Mouse (Mus musculus) MEL-GATA-1-ER (cell line): ENCODE measurements around the gene Rab42.
"Not testable (repeated sequence)": the region's sequence is repeated elsewhere in the genome, so short reads cannot be mapped to it uniquely, and the experiment has no call there.

Source experiments
- DNase-seq: peaks from one replicate; pipeline ENCODE4 v3.0.0-alpha.2; 2012; ENCODE audit warnings: low read depth; ENCODE audit errors: extremely low read depth

The Rab42 gene

GRCm38 (mm10) chr4:132311801-132312200 lies 8.6 kb upstream of the Rab42 start:
- no peak for DNase-seq

- DNase-seq: peak; percentile 26
Observed at GRCm38 (mm10) chr4:132311209-132311608, 8.0 kb upstream of the Rab42 start.

GRCm38 (mm10) chr4:132309849-132310472 lies 6.8 kb upstream of the Rab42 start:
- DNase-seq: peak; percentile 66

DNA sequence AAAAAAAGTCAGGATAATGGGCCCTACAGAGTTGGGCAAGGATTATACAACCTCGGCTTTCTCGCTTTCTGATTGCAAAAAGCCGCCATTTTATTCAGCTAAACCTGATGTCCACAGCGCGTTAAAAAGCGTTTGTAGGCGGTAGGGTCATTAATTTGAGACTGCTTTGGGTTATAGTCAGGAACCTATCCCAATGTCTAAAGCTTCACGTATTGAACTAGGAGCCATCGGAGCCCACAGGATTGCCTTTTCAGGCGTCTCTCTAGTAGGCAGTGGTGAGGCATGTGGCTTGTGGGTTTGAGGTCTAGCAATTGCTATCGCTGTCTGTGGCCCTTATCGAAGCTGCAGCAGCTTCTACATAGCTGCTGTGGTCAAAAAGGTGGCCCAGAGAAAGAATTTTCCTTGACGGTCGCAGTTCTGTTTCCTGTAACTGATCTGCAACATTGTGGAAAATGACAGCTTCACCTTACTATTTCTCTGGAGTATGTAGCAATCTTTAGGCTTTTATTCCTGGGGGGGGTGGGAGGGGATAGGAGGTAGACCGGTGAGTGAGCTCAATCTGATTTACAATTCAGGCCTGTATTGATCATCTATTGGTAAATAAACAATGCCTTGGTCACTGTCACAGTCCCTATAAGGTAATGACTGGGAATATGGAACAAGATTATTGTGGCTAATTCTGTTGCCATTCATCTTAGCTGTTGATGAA lies 6.1 kb upstream of the Rab42 start:
- peak; percentile 61 for DNase-seq

- DNase-seq: peak; percentile 88
Observed at GRCm38 (mm10) chr4:132308437-132309139, 5.4 kb upstream of the Rab42 start.

DNA sequence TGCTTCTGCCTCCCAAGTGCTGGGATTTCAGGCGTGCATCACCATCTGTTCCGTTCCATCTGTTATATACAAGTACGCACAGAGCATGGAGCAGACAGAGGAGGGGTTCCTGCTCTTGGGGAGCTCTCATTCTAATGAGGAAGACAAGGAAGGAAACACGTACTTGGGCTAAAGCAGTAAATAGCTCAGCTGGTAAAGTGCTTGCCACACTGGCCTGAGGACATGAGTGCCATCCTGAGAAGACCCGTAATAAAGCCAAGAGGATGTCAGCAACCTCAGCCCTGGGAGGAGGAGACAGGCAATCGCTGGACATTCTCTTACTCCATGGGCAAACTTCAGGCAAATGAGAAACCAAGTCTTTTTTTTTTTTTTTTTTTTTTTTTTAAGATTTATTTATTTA lies 2.8 kb upstream of the Rab42 start:
- no peak for DNase-seq

DNA sequence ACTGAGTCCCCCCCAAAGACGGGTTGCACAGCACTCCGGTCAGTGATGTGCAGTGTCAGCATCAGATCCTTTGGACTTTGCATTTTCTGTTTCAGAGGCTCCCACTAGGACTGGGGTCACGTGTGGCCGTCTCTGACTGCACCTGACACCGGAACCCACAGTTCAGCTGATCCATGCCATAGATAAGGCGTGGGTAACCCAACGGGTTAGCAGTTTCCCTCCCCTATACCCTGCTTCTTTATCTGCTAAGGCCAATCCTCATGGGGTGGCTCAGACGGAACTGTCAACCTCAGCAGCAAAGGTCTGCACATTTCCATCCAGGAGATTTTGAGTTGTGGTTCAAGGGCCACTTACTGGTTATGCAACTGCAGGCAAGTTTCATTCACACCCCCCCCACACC lies 2.1 kb upstream of the Rab42 start:
- DNase-seq: no peak

DNA sequence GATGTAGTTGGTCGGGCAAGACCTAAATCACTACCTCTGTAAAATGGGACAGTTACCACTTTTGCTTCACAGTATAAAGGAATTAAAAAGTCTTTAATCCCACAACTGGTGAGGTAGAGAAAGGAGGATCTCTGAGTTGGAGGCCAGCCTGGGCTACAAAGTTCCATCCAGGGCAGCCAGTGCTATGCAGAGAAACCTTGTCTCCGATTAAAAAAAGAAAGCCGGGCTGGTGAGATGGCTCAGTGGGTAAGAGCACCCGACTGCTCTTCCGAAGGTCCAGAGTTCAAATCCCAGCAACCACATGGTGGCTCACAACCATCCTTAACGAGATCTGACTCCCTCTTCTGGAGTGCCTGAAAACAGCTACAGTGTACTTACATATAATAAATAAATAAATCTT lies 299 bp upstream of the Rab42 start:
- DNase-seq: not testable (repeated sequence)

DNA sequence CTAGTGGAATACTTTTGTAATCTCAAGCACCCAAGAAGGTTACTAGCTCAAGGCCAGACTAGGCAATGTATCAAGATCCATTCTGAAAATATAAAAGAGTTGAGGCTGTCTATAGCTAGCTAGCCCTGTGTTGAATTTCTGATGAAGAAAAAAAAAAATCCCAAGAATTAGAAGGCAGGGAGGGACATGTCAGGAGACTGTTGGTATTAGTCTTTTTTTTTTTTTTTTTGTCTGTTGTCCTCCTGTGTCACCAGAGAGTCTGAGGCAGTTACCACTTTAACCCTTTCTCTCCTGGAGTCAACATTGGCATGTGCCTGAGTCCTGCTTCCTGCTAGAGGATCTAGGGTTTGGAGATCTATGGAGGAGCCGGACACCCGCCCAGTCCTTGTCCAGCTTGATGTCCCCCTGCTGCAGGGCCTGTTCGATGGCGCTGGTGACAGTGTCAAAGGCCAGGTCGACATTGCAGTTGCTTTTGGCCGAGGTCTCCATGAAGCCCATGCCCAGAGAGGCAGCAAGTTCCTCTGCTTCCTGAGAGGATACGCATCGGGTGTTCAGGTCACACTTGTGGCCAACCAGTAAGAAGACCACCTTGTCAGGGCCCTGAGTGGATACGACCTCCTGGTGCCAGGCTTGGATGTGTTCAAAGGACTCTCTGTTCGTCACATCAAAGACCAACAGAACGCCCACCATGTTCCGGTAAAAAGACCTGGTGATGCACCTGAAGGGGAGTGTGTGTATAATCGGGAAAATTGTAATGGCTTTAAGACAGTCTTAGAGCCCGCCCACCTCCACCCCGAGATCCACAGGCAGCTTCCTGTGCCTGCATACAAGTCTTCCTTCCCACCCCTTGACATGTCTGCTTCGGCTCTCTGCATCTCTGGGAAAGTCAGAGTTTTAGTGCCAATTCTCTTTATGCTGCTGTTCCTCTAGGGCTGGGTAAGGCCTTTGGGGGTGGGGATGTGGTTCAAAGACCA lies 933 bp downstream of the Rab42 start:
- DNase-seq: no peak

DNA sequence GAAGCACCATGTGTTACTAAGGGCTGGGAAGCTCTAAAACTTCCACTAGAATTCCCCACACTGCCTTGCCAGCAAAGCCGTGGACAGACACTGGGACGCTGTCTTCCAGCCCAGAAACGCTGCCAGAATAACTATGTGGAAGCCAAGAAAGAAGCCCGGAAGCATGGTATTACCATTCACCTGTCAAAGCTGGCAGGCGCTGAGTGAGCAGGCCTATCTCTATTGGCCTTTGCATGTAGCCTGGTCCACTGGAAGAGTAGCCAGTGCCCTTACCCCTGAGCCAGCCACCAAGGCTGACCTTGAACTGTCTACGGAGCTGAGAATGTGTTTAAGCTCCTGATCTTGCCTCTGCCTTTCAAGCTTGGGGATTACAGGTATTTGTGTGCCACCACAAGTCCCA lies 1.7 kb downstream of the Rab42 start:
- DNase-seq: no peak

- no peak for DNase-seq
Observed at GRCm38 (mm10) chr4:132299849-132300248, 3.3 kb downstream of the Rab42 start.

DNA sequence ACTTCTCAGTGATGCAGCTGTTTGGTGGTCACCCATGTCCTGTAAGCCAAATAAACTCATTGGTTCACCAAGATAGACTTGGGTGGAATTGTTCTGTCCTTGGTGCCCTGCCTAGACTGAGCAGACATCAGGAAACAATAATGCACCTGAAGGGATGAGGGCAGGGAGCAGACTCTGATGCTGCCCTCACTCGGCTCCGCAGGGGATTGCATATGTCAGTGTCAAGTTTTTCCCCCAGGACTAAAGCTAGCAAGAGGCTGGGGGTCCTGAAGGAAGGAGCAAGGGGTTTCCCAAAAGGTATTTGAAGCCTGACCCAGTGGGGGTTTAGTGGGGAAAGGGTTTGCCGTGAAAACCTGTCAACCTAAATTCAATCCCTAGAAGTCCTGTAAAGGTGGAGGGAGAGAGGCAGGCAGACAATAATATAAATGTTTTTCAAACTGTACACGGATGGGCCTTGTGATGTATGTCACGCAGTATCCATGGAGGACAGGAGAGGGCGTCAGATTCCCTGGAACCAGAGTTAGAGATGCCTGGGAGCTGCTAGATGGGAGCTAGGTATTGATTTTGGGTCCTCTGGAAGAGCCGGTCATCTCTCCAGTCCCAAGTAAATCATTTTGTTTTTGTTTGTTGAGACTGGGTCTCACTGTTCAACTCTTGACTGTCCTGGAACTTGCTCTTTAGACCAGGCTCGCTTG lies 7.3 kb downstream of the Rab42 start:
- no peak for DNase-seq

- DNase-seq: no peak
Observed at GRCm38 (mm10) chr4:132293682-132294240, 9.4 kb downstream of the Rab42 start.

- no peak for DNase-seq
Observed at GRCm38 (mm10) chr4:132292988-132293387, 10.2 kb downstream of the Rab42 start.

DNA sequence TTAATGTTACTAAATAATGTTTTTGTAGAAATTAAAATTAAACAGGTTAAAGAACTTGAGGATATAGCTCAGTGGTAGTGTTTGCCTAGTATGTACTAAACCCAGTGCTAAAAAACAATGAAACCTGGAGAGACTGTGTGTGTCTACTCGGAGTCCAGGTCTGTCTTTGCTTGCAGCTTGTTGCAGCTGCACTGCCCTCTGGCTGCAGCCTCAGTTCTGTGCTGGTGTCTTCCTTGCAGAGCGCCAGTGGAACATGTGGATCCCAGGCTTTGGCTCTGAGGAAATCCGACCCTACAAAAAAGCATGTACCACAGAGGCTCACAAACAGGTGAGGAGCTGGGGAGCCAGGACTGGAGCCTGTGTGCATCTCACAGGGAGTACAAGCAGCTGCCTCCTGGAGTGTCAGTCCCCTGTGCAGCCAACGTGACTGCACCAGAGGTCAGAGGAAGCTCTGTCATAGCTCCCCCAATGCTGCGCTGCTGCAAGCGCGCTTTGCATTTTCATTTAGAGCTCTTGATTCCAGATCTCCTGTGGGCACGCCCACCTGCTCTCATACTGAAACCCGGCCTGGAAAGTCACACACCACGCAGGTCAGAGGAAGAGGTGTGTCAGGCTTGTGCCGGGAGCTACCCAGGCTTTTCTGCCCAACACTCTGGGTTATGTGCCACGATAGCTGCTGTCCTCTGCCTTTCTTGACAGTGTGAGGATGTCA lies 11.4 kb downstream of the Rab42 start:
- DNase-seq: no peak

GRCm38 (mm10) chr4:132291056-132291455 lies 12.1 kb downstream of the Rab42 start:
- no peak for DNase-seq

DNA sequence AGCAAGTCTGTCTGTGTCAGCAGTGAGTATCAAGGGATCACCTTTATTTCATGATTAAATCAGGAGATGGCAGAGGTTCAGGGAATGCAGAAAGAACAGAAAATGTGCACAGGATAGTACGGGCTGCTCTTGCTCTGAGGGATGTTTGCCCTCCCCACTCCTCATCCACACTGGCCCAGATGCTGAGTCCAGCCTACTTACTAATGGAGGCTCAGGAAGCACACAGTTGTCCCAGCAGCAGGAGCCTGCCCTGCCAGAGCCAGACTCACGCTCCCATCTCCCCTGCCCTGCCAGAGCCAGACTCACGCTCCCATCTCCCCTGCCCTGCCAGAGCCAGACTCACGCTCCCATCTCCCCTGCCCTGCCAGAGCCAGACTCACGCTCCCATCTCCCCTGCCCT lies 14.3 kb downstream of the Rab42 start:
- not testable (repeated sequence) for DNase-seq

DNA sequence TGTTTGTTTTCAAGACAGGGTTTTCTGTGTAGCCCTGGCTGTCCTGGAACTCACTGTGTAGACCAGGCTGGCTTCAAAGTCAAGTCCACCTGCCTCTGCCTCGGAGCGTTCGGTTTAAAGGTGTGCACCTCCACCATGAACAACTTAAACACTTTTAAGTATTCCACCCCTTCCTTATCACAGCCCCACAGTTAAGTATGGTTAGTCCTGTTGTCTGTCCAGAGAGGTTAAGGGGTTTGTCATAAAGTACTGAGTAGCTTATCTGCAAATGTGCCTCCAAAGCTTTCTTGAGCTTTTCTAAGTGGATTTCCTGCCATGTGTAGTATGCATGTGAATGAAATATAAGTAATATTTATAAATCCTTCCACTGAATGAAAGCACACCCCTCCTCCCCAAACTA lies 27.2 kb downstream of the Rab42 start:
- DNase-seq: no peak

DNA sequence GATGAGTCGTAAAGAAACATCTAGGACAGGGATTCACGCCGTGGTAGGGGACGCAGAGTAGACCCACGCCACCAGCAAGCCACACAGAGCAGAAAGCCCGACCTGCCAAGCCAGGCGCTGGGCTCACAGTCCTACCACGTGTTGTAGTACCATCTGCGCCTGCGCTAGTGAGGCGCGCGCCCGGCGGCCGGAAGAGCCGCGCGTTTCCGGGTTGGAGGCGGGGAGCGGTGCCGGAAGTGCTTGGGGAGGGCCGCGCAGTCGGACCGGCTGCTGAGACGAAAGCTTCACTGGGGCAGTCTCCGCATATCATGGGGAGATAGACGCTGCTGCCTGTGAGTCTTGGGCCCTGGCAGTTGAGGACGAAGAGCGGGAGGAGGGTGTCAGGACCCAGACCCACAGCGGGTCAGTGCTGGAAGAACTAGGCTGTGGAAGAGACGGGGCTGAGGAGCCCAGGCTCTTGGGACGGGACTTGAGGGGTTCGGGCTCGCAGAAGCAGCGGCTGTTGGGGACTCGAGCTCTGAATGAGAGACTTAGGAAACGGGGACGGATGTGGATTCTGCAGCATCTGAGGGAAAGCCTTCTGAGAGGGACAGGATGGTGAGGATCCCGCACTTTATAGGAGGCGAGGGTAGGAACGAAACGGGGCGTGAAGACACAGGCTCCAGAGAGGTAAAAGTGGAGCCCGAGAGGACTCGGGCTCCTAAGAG lies 28.9 kb downstream of the Rab42 start, which contains the start of gene Taf12:
TSS of gene Taf12 (plus strand) at position 220 of the 707 bp plus-strand sequence.
- peak; percentile 85 for DNase-seq
